Mouse (Mus musculus) E14TG2a.4 (cell line): ENCODE measurements around the gene Def8.
"Not testable (repeated sequence)": the region's sequence is repeated elsewhere in the genome, so short reads cannot be mapped to it uniquely, and the experiment has no call there.

Source experiments
- CTCF ChIP-seq: conservative IDR thresholded peaks from 2 replicates; pipeline ENCODE4 v1.5.1; 2014; ENCODE audit warnings: low read length
- POU5F1 ChIP-seq: IDR thresholded peaks from 2 replicates; pipeline ENCODE4 v1.6.1; 2014; ENCODE audit warnings: low read length, borderline replicate concordance

- TF ChIP-seq CTCF, POU5F1: not testable (repeated sequence)
These were observed 8.2 kb upstream of the Def8 start for GRCm38 (mm10) chr8:123414997-123415696.
